Mouse (Mus musculus) lung, postnatal 25 days (tissue): ENCODE measurements at regions not wholly inside any gene's neighbourhood (a gene's known extent, or its start where the extent isn't known, plus 50 kb on each side); places are given as distances from the start of the nearest gene placed in this dataset.
"Not testable (repeated sequence)": the region's sequence is repeated elsewhere in the genome, so short reads cannot be mapped to it uniquely, and the experiment has no call there.

Experiments
- DNase-seq: peaks from one replicate; pipeline ENCODE4 v3.0.0; 2022; ENCODE audit warnings: low spot score

DNA sequence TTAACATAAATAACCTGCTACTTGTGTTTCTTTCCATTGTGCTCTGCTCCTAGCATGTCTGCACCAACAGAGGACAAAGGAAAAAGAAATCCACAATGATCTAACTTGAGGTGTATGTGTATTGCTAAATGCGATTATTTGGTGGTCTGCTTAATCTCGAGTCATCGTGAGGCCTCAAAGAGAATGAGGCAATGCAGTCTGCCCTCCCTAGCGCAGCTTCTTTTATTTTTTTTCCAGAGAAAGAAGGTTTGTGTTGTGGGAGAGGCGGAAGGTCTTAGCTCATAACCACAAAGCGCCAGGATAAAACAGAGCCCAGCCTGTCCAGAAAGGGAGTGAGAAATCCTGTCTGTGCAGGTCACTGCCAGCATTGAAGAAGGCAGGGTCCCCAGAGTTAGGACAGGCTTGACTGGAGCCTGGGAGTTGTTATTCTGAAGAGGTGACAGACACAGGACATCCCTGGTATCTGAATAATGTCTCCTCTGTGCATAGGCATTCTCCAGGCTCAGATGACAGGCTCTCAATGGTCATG lies 751.3 kb upstream of the Intu start:
- no peak for DNase-seq

- DNase-seq, result no peak
Observed at GRCm38 (mm10) chr3:39780270-39780669, 750.8 kb upstream of the Intu start.

DNA sequence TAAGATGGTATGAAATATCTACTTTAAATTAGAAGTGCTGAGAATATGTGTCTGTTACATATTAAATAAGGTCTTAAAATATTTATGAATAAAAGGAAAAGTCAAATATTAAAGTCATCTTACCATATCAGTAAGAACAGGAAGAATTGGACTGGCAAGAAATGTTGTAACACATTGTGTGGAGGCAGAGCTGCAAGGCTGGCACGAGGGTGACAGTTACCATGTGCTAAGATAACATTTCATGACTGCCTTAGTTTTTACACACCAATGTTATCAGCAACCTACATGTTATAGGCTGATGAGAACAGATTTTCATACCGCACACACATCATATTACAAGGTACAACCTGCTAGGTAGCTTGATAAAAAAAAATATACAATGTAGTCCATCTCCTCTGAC lies 746.2 kb upstream of the Intu start:
- DNase-seq, result no peak

- DNase-seq, result no peak
Observed at GRCm38 (mm10) chr3:39809586-39809985, 721.5 kb upstream of the Intu start.

- DNase-seq, result peak; percentile 44
Observed at GRCm38 (mm10) chr3:39814814-39815213, 716.3 kb upstream of the Intu start.

DNA sequence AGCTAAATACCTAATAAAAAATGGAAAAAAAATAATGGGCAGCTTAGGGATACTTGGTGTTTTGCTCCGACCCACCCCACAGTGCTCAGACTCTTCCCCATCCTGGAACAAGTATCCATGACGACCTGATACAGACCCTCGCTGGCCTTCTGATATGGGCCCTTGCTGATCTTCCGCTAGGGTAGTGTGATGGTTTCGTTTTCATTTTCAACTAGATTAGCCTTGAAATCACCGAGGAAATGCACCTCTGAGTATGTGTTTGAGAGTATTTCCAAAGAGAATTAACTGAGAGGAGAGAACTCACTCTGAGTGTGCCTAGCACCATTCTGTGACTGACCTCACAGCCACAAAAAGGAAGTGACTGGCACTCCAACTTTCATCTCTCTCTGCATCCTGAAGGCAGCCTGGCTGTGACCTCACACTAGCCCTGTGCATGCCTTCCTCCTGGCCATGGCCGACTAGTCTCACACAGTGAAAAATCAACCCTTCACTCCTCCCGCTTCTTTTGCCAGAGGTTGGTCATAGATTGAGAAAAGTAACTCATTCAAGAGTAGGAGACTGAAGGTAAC lies 700.5 kb upstream of the Intu start:
- no peak for DNase-seq

GRCm38 (mm10) chr3:39838377-39839145 lies 692.5 kb upstream of the Intu start:
- DNase-seq, result no peak

DNA sequence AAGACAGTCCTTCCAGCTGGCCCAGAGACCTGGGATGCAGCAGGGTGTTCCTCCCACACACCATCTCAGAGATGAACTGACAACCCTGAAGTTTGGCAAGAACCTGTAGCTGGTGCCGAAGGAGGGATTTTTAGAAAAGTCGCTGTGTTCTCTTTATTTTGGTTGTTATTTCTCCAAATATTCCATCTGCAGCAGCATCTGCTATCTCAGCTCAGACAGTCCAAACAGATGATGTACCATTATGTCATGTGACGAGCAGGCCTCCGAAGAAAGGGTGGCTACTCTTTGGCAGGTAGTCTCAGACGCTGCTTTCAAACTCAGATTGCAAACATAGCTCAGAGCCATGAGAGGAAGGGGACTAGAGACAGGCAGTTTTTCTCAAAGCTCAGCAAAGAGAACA lies 690.1 kb upstream of the Intu start:
- DNase-seq, result no peak

DNA sequence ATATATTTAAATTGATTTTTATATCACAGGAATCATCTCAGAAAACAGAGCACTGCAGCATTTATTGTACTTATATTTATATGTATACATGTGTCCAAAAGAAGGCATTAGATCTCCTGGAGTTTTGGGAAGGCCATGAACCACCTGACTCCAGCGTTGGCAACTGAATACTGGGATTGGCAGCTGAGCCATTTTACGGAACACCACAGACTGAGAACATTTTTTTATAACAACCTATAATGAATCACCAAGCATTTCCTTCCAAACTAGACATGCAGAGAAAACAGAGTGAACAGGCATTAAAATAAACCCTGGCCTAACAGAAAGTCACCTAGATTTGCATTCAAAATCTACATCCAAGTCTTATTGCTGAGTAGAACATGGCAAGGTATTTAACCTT lies 686.0 kb upstream of the Intu start:
- DNase-seq, result no peak

DNA sequence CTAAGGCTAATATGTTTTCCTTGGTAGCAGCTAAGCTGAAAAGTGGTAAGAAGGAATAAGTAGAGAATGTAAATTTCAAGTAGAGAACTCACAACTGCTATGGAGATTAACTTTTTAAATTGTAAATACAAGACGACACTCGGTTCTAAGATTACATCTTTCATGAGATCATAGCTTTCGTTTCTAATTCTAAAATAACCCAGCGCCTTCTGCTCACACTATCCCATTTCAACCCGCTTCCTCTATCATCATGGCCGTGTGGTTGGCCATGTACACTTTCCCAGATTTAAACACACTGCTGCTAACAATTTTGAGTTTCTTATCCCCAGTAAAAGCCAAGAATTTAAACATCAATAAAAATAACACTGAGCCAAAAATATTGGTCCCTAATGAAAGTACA lies 682.3 kb upstream of the Intu start:
- no peak for DNase-seq

GRCm38 (mm10) chr3:39857214-39857839 lies 673.8 kb upstream of the Intu start:
- no peak for DNase-seq

- DNase-seq, result not testable (repeated sequence)
Observed at GRCm38 (mm10) chr3:39876046-39876445, 655.0 kb upstream of the Intu start.

DNA sequence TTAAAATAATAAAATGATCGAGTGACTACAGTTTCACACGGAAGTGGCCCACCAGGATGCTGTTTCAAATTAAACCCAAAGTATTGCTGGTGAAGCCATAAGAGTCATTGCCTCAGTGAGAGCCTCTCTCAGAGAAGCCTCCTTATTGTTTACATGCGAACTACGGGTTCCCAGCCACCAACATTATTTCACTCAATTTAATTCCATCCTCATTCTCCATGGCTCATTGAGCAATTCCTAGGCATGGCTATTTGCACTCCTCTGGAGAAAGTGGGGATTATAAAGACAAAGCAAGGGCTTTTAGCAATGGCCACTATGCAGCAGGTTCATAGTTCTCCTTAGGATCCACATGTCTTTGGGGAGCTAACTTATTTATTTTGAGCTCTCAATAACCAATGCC lies 646.7 kb upstream of the Intu start:
- no peak for DNase-seq

- peak; percentile 42 for DNase-seq
Observed at GRCm38 (mm10) chr3:39888376-39888775, 642.7 kb upstream of the Intu start.

- no peak for DNase-seq
Observed at GRCm38 (mm10) chr3:39889222-39889621, 641.9 kb upstream of the Intu start.

GRCm38 (mm10) chr3:39898961-39899360 lies 632.1 kb upstream of the Intu start:
- DNase-seq, result peak; percentile 57

DNA sequence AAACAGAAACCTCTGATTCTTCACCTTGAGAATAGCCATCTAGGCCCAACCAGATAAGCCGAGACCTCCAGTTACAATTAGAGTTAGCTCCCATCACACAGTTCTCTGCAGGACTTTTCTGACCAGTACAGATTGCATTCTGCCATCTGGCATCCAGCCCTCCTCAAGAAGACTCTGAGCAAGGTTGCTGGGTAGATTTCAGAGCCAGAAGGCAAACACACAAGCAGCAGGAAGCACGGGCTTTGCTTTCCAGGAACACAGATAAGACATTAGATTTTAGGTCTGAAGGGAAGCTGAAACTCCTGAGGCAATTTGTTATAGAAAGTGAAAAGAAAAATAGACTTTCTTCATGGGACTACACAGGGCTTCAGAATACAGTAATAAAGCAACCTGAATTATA lies 630.9 kb upstream of the Intu start:
- DNase-seq, result peak; percentile 10

GRCm38 (mm10) chr3:39904377-39904776 lies 626.7 kb upstream of the Intu start:
- no peak for DNase-seq

DNA sequence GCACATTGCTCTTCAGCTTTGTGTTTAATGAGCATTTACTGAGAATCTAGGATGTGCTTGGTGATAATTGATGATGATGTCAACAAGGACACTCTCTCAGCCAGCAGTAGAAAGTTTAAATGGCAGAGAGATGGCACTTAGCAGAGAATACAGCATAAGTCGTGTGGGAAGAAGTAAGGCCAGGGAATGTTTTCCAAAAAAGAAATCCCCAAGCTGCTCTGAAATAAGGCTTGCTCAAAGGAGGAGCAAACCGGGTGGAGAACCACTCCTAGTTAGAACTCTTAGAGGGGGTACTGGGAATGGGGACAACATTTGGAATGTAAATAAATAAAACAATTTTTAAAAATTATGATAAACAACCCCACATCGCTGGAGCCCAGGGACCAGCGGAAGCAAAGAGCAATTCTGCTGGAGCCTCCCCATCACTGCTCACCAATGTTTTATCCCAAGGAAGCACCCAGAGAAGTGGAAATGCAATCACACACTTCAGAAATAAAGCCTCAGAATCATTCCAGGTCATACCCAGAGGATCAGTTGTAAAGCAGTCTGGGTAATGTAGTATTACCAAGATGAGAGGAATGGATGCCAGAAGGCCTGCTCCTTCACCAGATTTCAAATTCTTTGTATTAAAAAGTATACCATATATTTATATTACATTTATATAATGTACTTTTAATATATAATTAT lies 622.3 kb upstream of the Intu start:
- no peak for DNase-seq

- DNase-seq, result no peak
Observed at GRCm38 (mm10) chr3:39909642-39910041, 621.4 kb upstream of the Intu start.

DNA sequence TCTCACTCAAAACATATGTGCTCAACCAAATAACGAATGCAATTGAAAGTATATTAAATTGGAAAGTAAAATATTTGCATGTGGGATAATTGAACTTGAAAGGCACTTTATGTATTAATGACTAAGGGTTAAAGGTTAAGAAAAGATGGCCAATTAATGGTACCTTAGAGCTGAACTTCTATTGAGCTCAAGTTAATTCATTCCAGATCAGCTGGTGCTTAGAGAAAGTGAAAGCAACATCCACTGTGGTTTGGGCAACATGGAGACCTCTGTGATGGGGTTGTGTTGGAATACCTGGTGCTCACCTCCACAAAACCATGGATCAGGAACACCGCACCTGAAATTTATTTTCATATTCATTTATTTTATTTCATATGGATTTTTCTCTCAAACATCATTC lies 612.5 kb upstream of the Intu start:
- DNase-seq, result no peak

DNA sequence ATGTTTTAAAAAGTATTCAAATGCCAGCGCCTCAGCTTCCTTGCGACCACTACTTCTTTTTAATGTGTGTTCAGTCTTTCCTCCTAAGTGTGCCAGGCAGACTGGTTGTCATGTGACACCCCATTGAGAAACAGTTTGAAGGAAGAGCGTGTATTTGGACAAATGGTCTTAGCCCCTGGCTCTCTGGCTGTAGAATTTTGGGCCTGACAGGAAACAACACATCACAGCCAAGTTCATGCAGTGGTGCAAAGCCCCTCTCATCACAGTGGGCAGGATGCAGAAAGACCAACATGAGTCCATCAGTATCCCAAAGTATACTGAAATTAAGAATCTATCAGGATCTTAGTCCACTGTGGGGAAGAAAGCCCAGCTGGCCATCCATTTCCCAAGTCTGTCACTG lies 605.6 kb upstream of the Intu start:
- no peak for DNase-seq

- no peak for DNase-seq
Observed at GRCm38 (mm10) chr3:39928421-39928820, 602.7 kb upstream of the Intu start.
